Mouse (Mus musculus) heart, adult 11 months (tissue): ENCODE measurements around the gene Bcl9.
A peak's percentile ranks its signal among the peaks of the same experiment; 100 is the strongest.

Source experiments
- DNase-seq: peaks from one replicate; pipeline ENCODE4 v3.0.0; 2022

Bcl9 gene

GRCm38 (mm10) chr3:97230631-97231404 is 66.9 kb downstream of the Bcl9 start:
- no peak for DNase-seq

- no peak for DNase-seq
These were observed 69.3 kb downstream of the Bcl9 start for GRCm38 (mm10) chr3:97228457-97228856.

- DNase-seq, result no peak
These were observed 69.7 kb downstream of the Bcl9 start for GRCm38 (mm10) chr3:97228020-97228419.

GRCm38 (mm10) chr3:97227259-97228005 is 70.3 kb downstream of the Bcl9 start:
- DNase-seq, result peak; percentile 99

GRCm38 (mm10) chr3:97226719-97227118 is 71.0 kb downstream of the Bcl9 start:
- DNase-seq, result no peak

- DNase-seq, result no peak
These were observed 72.5 kb downstream of the Bcl9 start for GRCm38 (mm10) chr3:97225231-97225630.

GRCm38 (mm10) chr3:97223261-97223660 is 74.5 kb downstream of the Bcl9 start:
- DNase-seq, result no peak

GRCm38 (mm10) chr3:97215526-97215925 is 82.2 kb downstream of the Bcl9 start:
- no peak for DNase-seq

GRCm38 (mm10) chr3:97214439-97214838 is 83.3 kb downstream of the Bcl9 start:
- DNase-seq, result peak; percentile 95

GRCm38 (mm10) chr3:97213871-97214270 is 83.8 kb downstream of the Bcl9 start:
- DNase-seq, result no peak

GRCm38 (mm10) chr3:97211177-97211576 is 86.5 kb downstream of the Bcl9 start:
- DNase-seq, result peak; percentile 94

GRCm38 (mm10) chr3:97209351-97209750 is 88.4 kb downstream of the Bcl9 start:
- no peak for DNase-seq

GRCm38 (mm10) chr3:97206521-97206920 is 91.2 kb downstream of the Bcl9 start:
- no peak for DNase-seq

GRCm38 (mm10) chr3:97203880-97204279 is 93.8 kb downstream of the Bcl9 start:
- DNase-seq, result peak; percentile 93

GRCm38 (mm10) chr3:97201943-97202342 is 95.8 kb downstream of the Bcl9 start:
- DNase-seq, result peak; percentile 93

GRCm38 (mm10) chr3:97199261-97199660 is 98.5 kb downstream of the Bcl9 start:
- DNase-seq, result no peak

GRCm38 (mm10) chr3:97196571-97196970 is 101.1 kb downstream of the Bcl9 start:
- no peak for DNase-seq

GRCm38 (mm10) chr3:97185098-97185860 is 112.4 kb downstream of the Bcl9 start:
- DNase-seq, result no peak

- no peak for DNase-seq
These were observed 113.9 kb downstream of the Bcl9 start for GRCm38 (mm10) chr3:97183810-97184209.

GRCm38 (mm10) chr3:97180527-97180926 is 117.2 kb downstream of the Bcl9 start:
- DNase-seq, result no peak

- no peak for DNase-seq
These were observed 118.8 kb downstream of the Bcl9 start for GRCm38 (mm10) chr3:97178885-97179284.

- no peak for DNase-seq
These were observed 125.1 kb downstream of the Bcl9 start for GRCm38 (mm10) chr3:97172632-97173031.

- DNase-seq, result no peak
These were observed 125.5 kb downstream of the Bcl9 start for GRCm38 (mm10) chr3:97172231-97172630.
